Mouse (Mus musculus) intestine, embryonic 14.5 days (tissue): Measurements from ENCODE around the gene Tmod3. TPM values are rescaled to one million over a fixed set of nuclear protein-coding genes. Genes with fewer than 3 reads are reported as not detected.
"Not testable (repeated sequence)": the region's sequence is repeated elsewhere in the genome, so short reads cannot be mapped to it uniquely, and the experiment has no call there.

ENCODE experiments used
- ATAC-seq: fragments of 200-750 bp; cut with Nextera tagmentation; replicated peaks from 2 replicates; pipeline ENCODE4 v1.8.0; 2017; ENCODE audit warnings: low read depth, moderate number of reproducible peaks, moderate TSS enrichment, moderate library complexity; ENCODE audit not compliant: low FRiP score, low TSS enrichment
- DNase-seq: peaks from one replicate; pipeline ENCODE4 v3.0.0-alpha.2; 2018; ENCODE audit warnings: low spot score
- H3K27ac ChIP-seq: fragments of 300-500 bp; sonication (generic); 2 replicates; pipeline ENCODE4 v1.5.1; 2014; ENCODE audit warnings: low read depth, mild to moderate bottlenecking, control low read depth
- H3K27me3 ChIP-seq: fragments of 300-500 bp; sonication (generic); replicated peaks from 2 replicates; pipeline ENCODE4 v1.6.1; 2014; ENCODE audit warnings: low read length, control low read depth; ENCODE audit not compliant: control insufficient read depth, insufficient read depth
- H3K36me3 ChIP-seq: fragments of 300-500 bp; sonication (generic); 2 replicates; pipeline ENCODE4 v1.6.1; 2014; ENCODE audit warnings: low read length, control low read depth; ENCODE audit not compliant: control insufficient read depth, insufficient read depth
- H3K4me1 ChIP-seq: fragments of 300-500 bp; sonication (generic); replicated peaks from 2 replicates; pipeline ENCODE4 v1.6.1; 2014; ENCODE audit warnings: low read length, control low read depth, mixed read lengths; ENCODE audit not compliant: control insufficient read depth, insufficient read depth
- H3K4me2 ChIP-seq: fragments of 300-500 bp; sonication (generic); 2 replicates; pipeline ENCODE4 v1.6.1; 2014; ENCODE audit warnings: low read length
- H3K4me3 ChIP-seq: fragments of 300-500 bp; sonication (generic); 2 replicates; pipeline ENCODE4 v1.5.1; 2014; ENCODE audit warnings: low read depth, low read length, control low read depth, mixed read lengths
- H3K9ac ChIP-seq: fragments of 300-500 bp; sonication (generic); 2 replicates; pipeline ENCODE4 v1.6.1; 2014; ENCODE audit warnings: mild to moderate bottlenecking, low read length
- H3K9me3 ChIP-seq: fragments of 300-500 bp; sonication (generic); 2 replicates; pipeline ENCODE4 v1.6.1; 2016; ENCODE audit warnings: low read length, control low read depth; ENCODE audit not compliant: control insufficient read depth
- WGBS: fragments of 180-500 bp; shearing (Covaris S2); extraction: QIAGEN DNeasy Blood & Tissue Kit; methylation state at CpG from one replicate; pipeline ENCODE4 v1.1.7; 2014; 5-methylcytosine and 5-hydroxymethylcytosine counted together
- polyA plus RNA-seq: library from polyadenylated mRNA; unstranded; fragments of >200 nt; fragmentation: Nextera tagmentation; extraction: Ambion mirVana; gene quantifications from 2 replicates; pipeline ENCODE4 v1.2.1, GENCODE M21; 2014

The Tmod3 gene
- polyA plus RNA-seq, 1 experiment from 2014 or later: 89.2 TPM

GRCm38 (mm10) chr9:75495945-75496344 is 63.5 kb downstream of the Tmod3 start:
- Histone ChIP-seq H3K9ac (no peak overlapping the region), H3K36me3 (peaks cover 16% of the 10 kb centered on the region), H3K27me3 (no peaks in the 10 kb centered on the region), H3K9me3 (no peaks in the 10 kb centered on the region), H3K4me1 (no peaks in the 10 kb centered on the region), H3K4me3 (no peak overlapping the region), H3K27ac (no peak overlapping the region), H3K4me2 (no peak overlapping the region)
- ATAC-seq: no peak
- WGBS: 75% methylated on average over 10 of the region's 10 CpGs
- no peak for DNase-seq

GRCm38 (mm10) chr9:75494407-75495005 is 65.0 kb downstream of the Tmod3 start:
- H3K4me1 ChIP-seq: no peaks in the 10 kb centered on the region
- no peaks in the 10 kb centered on the region for H3K9me3 ChIP-seq
- no peaks in the 10 kb centered on the region for H3K27me3 ChIP-seq
- no peak overlapping the region for H3K4me3 ChIP-seq
- 80% methylated on average over 9 of the region's 9 CpGs for WGBS
- H3K36me3 ChIP-seq: peaks cover 16% of the 10 kb centered on the region
- no peak overlapping the region for H3K27ac ChIP-seq
- ATAC-seq: no peak
- no peak for DNase-seq
- no peak overlapping the region for H3K9ac ChIP-seq
- no peak overlapping the region for H3K4me2 ChIP-seq

GRCm38 (mm10) chr9:75488255-75488654 is 71.2 kb downstream of the Tmod3 start:
- not testable (repeated sequence) for H3K27ac ChIP-seq, DNase-seq, H3K4me1 ChIP-seq, H3K27me3 ChIP-seq, H3K9ac ChIP-seq, H3K4me3 ChIP-seq, H3K36me3 ChIP-seq, ATAC-seq, H3K4me2 ChIP-seq, H3K9me3 ChIP-seq
- WGBS: 96% methylated on average over 7 of the region's 7 CpGs

- WGBS: 76% methylated on average over 6 of the region's 6 CpGs
- DNase-seq: no peak
- no peaks in the 10 kb centered on the region for H3K27me3 ChIP-seq
- H3K9me3 ChIP-seq: no peaks in the 10 kb centered on the region
- no peak overlapping the region for H3K4me2 ChIP-seq
- H3K4me1 ChIP-seq: no peaks in the 10 kb centered on the region
- H3K4me3 ChIP-seq: no peak overlapping the region
- no peak overlapping the region for H3K27ac ChIP-seq
- no peak for ATAC-seq
- no peak overlapping the region for H3K9ac ChIP-seq
- H3K36me3 ChIP-seq: no peaks in the 10 kb centered on the region
Measured at GRCm38 (mm10) chr9:75485231-75485630, 74.2 kb downstream of the Tmod3 start.

GRCm38 (mm10) chr9:75480536-75481075 is 78.9 kb downstream of the Tmod3 start:
- no peaks in the 10 kb centered on the region for H3K27me3 ChIP-seq
- no peak overlapping the region for H3K9ac ChIP-seq
- H3K36me3 ChIP-seq: no peaks in the 10 kb centered on the region
- no peak overlapping the region for H3K4me2 ChIP-seq
- no peak overlapping the region for H3K27ac ChIP-seq
- DNase-seq (no peak), ATAC-seq (no peak)
- H3K9me3 ChIP-seq: no peaks in the 10 kb centered on the region
- WGBS: 91% methylated on average over 5 of the region's 5 CpGs
- no peak overlapping the region for H3K4me3 ChIP-seq
- no peaks in the 10 kb centered on the region for H3K4me1 ChIP-seq

GRCm38 (mm10) chr9:75479106-75479725 is 80.2 kb downstream of the Tmod3 start:
- WGBS: 70% methylated on average over 8 of the region's 8 CpGs
- Histone ChIP-seq H3K9ac (no peak overlapping the region), H3K4me1 (no peaks in the 10 kb centered on the region), H3K27me3 (no peaks in the 10 kb centered on the region), H3K9me3 (no peaks in the 10 kb centered on the region; the same call in 1 of the 2 replicates), H3K36me3 (no peaks in the 10 kb centered on the region), H3K4me2 (no peak overlapping the region), H3K4me3 (no peak overlapping the region), H3K27ac (no peak overlapping the region)
- ATAC-seq (no peak), DNase-seq (no peak)

GRCm38 (mm10) chr9:75477212-75477611 is 82.2 kb downstream of the Tmod3 start:
- no peak overlapping the region for H3K27ac ChIP-seq
- no peaks in the 10 kb centered on the region for H3K4me1 ChIP-seq
- no peak overlapping the region for H3K4me2 ChIP-seq
- ATAC-seq (no peak), DNase-seq (no peak)
- WGBS: 72% methylated on average over 3 of the region's 3 CpGs
- no peaks in the 10 kb centered on the region for H3K27me3 ChIP-seq
- H3K36me3 ChIP-seq: 0 out of 2 replicates have a peak, but pooled peaks cover 3% of the 10 kb centered on the region
- H3K9ac ChIP-seq: no peak overlapping the region
- no peak overlapping the region for H3K4me3 ChIP-seq
- H3K9me3 ChIP-seq: no peaks in the 10 kb centered on the region; the same call in 1 of the 2 replicates

GRCm38 (mm10) chr9:75468297-75468696 is 91.2 kb downstream of the Tmod3 start:
- Histone ChIP-seq H3K9ac (no peak overlapping the region), H3K9me3 (no peaks in the 10 kb centered on the region), H3K27ac (no peak overlapping the region), H3K4me2 (no peak overlapping the region), H3K27me3 (no peaks in the 10 kb centered on the region), H3K36me3 (peaks cover 50% of the 10 kb centered on the region), H3K4me1 (no peaks in the 10 kb centered on the region), H3K4me3 (no peak overlapping the region)
- 87% methylated on average over 14 of the region's 14 CpGs for WGBS
- no peak for ATAC-seq
- DNase-seq: no peak

GRCm38 (mm10) chr9:75467581-75467980 is 91.9 kb downstream of the Tmod3 start:
- Histone ChIP-seq H3K4me3 (no peak overlapping the region), H3K36me3 (peaks cover 58% of the 10 kb centered on the region), H3K4me1 (no peaks in the 10 kb centered on the region), H3K9ac (no peak overlapping the region), H3K4me2 (no peak overlapping the region), H3K27ac (no peak overlapping the region), H3K27me3 (no peaks in the 10 kb centered on the region), H3K9me3 (no peaks in the 10 kb centered on the region)
- 97% methylated on average over 3 of the region's 3 CpGs for WGBS
- ATAC-seq (no peak), DNase-seq (no peak)
